Mouse (Mus musculus) thymus, adult 2 months (tissue): ENCODE measurements around the gene E2f3. TPM values are rescaled to one million over a fixed set of nuclear protein-coding genes. Genes with fewer than 3 reads are reported as not detected.
A peak's percentile ranks its signal among the peaks of the same experiment; 100 is the strongest.

Experiments used
- DNase-seq: peaks from one replicate; pipeline ENCODE4 v3.0.0; 2021
- H3K27ac ChIP-seq: fragments of 200-500 bp; 2 replicates; pipeline ENCODE4 v1.5.1; 2012; ENCODE audit warnings: low read length, control low read depth; ENCODE audit not compliant: control insufficient read depth, insufficient read depth
- H3K27me3 ChIP-seq: fragments of 200-500 bp; 2 replicates; pipeline ENCODE4 v1.6.1; 2012; ENCODE audit warnings: mild to moderate bottlenecking, low read length, moderate library complexity, mixed read lengths; ENCODE audit not compliant: control insufficient read depth, insufficient read depth
- H3K36me3 ChIP-seq: fragments of 200-500 bp; 2 replicates; pipeline ENCODE4 v1.6.1; 2012; ENCODE audit warnings: mild to moderate bottlenecking, low read length, moderate library complexity; ENCODE audit not compliant: control insufficient read depth, insufficient read depth
- H3K4me1 ChIP-seq: fragments of 200-500 bp; replicated peaks from 2 replicates; pipeline ENCODE4 v1.6.1; 2012; ENCODE audit warnings: low read length; ENCODE audit not compliant: control insufficient read depth, insufficient read depth
- H3K4me3 ChIP-seq: fragments of 200-500 bp; 2 replicates; pipeline ENCODE4 v1.5.1; 2012; ENCODE audit warnings: mild to moderate bottlenecking, low read length, control low read depth, moderate library complexity; ENCODE audit not compliant: control insufficient read depth, insufficient read depth
- CTCF ChIP-seq: fragments of 200-500 bp; IDR thresholded peaks from 2 replicates; pipeline ENCODE4 v1.5.1; 2012; ENCODE audit warnings: mild to moderate bottlenecking, control low read depth, low read length, moderate library complexity, borderline replicate concordance; ENCODE audit not compliant: control insufficient read depth, poor library complexity, insufficient read depth; ENCODE audit errors: extremely low read depth
- POLR2A ChIP-seq: fragments of 200-500 bp; IDR thresholded peaks from 2 replicates; pipeline ENCODE4 v1.6.1; 2012; ENCODE audit warnings: mild to moderate bottlenecking, low read length, control low read depth, moderate library complexity; ENCODE audit not compliant: control insufficient read depth, poor library complexity, insufficient read depth; ENCODE audit errors: extremely low read depth
- WGBS: fragments of 180-500 bp; shearing (Covaris S2); methylation state at CpG from one replicate; pipeline ENCODE4 v1.1.7; 2018; 5-methylcytosine and 5-hydroxymethylcytosine counted together
- polyA plus RNA-seq: library from polyadenylated mRNA; depleted of rRNA; stranded (reverse); fragments of >200 nt; gene quantifications from 2 replicates; pipeline ENCODE4 v1.2.3, GENCODE M21; 2012

E2f3 gene
- polyA plus RNA-seq, 1 experiment, result 7.1 TPM

- TF ChIP-seq POLR2A (no peak), CTCF (no peak)
- no peak overlapping the region for H3K27ac ChIP-seq
- H3K4me1 ChIP-seq, result peaks cover 21% of the 10 kb centered on the region
- no peaks in the 10 kb centered on the region for H3K27me3 ChIP-seq
- H3K36me3 ChIP-seq, result no peaks in the 10 kb centered on the region
- 40% methylated on average over 6 of the region's 6 CpGs for WGBS
- peak; percentile 68 for DNase-seq
- no peak overlapping the region for H3K4me3 ChIP-seq
These were observed 2.8 kb downstream of the E2f3 start for GRCm38 (mm10) chr13:29983037-29983436.

GRCm38 (mm10) chr13:29982400-29982799 lies 3.5 kb downstream of the E2f3 start:
- no peak overlapping the region for H3K27ac ChIP-seq
- TF ChIP-seq CTCF (no peak), POLR2A (no peak)
- H3K4me3 ChIP-seq, result no peak overlapping the region
- peaks cover 27% of the 10 kb centered on the region for H3K4me1 ChIP-seq
- 85% methylated on average over 3 of the region's 3 CpGs for WGBS
- no peak for DNase-seq
- H3K27me3 ChIP-seq, result no peaks in the 10 kb centered on the region
- H3K36me3 ChIP-seq, result no peaks in the 10 kb centered on the region

- WGBS, result 26% methylated on average over 7 of the region's 7 CpGs
- Histone ChIP-seq H3K4me3 (no peak overlapping the region), H3K27me3 (no peaks in the 10 kb centered on the region), H3K36me3 (no peaks in the 10 kb centered on the region), H3K4me1 (peaks cover 20% of the 10 kb centered on the region), H3K27ac (peak overlapping the region; percentile 7; the same call in 1 of the 2 replicates)
- no peak for TF ChIP-seq CTCF
- TF ChIP-seq POLR2A, result no peak
- DNase-seq, result no peak
These were observed 6.7 kb downstream of the E2f3 start for GRCm38 (mm10) chr13:29979140-29979564.

- 84% methylated on average over 11 of the region's 11 CpGs for WGBS
- no peak for DNase-seq
- no peak overlapping the region for H3K4me3 ChIP-seq
- TF ChIP-seq POLR2A (no peak), CTCF (no peak)
- H3K27ac ChIP-seq, result no peak overlapping the region
- peaks cover 18% of the 10 kb centered on the region for H3K4me1 ChIP-seq
- no peaks in the 10 kb centered on the region for H3K27me3 ChIP-seq
- H3K36me3 ChIP-seq, result no peaks in the 10 kb centered on the region
These were observed 8.5 kb downstream of the E2f3 start for GRCm38 (mm10) chr13:29977358-29977757.

GRCm38 (mm10) chr13:29974066-29974465 lies 11.8 kb downstream of the E2f3 start:
- H3K4me1 ChIP-seq, result peaks cover 18% of the 10 kb centered on the region
- H3K36me3 ChIP-seq, result no peaks in the 10 kb centered on the region

GRCm38 (mm10) chr13:29973610-29974009 lies 12.3 kb downstream of the E2f3 start:
- H3K36me3 ChIP-seq, result no peaks in the 10 kb centered on the region
- no peak overlapping the region for H3K27ac ChIP-seq
- WGBS, result 95% methylated on average over 6 of the region's 6 CpGs
- H3K27me3 ChIP-seq, result no peaks in the 10 kb centered on the region
- no peak for DNase-seq
- peaks cover 14% of the 10 kb centered on the region for H3K4me1 ChIP-seq
- TF ChIP-seq CTCF (no peak), POLR2A (no peak)
- H3K4me3 ChIP-seq, result no peak overlapping the region

More at GRCm38 (mm10) chr13:29974066-29974465, 11.8 kb downstream of the E2f3 start:
- WGBS, result 60% methylated on average over 5 of the region's 5 CpGs
- no peak overlapping the region for H3K27ac ChIP-seq
- peak; percentile 14 for DNase-seq
- TF ChIP-seq POLR2A, result no peak
- TF ChIP-seq CTCF, result no peak
- H3K27me3 ChIP-seq, result no peaks in the 10 kb centered on the region
- no peak overlapping the region for H3K4me3 ChIP-seq

- TF ChIP-seq POLR2A, result no peak
- no peak for TF ChIP-seq CTCF
- WGBS, result 41% methylated on average over 7 of the region's 7 CpGs
- H3K27me3 ChIP-seq, result no peaks in the 10 kb centered on the region
These were observed 15.5 kb downstream of the E2f3 start for GRCm38 (mm10) chr13:29970333-29970732.

More at GRCm38 (mm10) chr13:29970333-29970732, 15.5 kb downstream of the E2f3 start:
- Histone ChIP-seq H3K4me1 (peaks cover 3% of the 10 kb centered on the region; the same call in 1 of the 2 replicates), H3K36me3 (no peaks in the 10 kb centered on the region), H3K4me3 (no peak overlapping the region), H3K27ac (no peak overlapping the region)
- DNase-seq, result no peak
